Mouse (Mus musculus) ES-Bruce4 (cell line): ENCODE data around the gene S1pr1. TPM values are rescaled to one million over a fixed set of nuclear protein-coding genes. Genes with fewer than 3 reads are reported as not detected.

ENCODE experiments used
- H3K27ac ChIP-seq: 2 replicates; pipeline ENCODE4 v1.5.1; 2012; ENCODE audit warnings: low read length, inconsistent platforms; ENCODE audit not compliant: insufficient read depth
- H3K27me3 ChIP-seq: 2 replicates; pipeline ENCODE4 v1.6.1; 2012; ENCODE audit warnings: mild to moderate bottlenecking, low read length, inconsistent platforms; ENCODE audit not compliant: control insufficient read depth, poor library complexity, insufficient read depth, severe bottlenecking
- H3K36me3 ChIP-seq: 2 replicates; pipeline ENCODE4 v1.6.1; 2012; ENCODE audit warnings: inconsistent platforms, mild to moderate bottlenecking, low read length, moderate library complexity; ENCODE audit not compliant: control insufficient read depth, poor library complexity, insufficient read depth, severe bottlenecking
- H3K4me1 ChIP-seq: one replicate; pipeline ENCODE4 v1.8.1; 2011; ENCODE audit warnings: low read length; ENCODE audit not compliant: control insufficient read depth, insufficient read depth
- H3K4me3 ChIP-seq: 2 replicates; pipeline ENCODE4 v1.5.1; 2011; ENCODE audit warnings: low read depth, mild to moderate bottlenecking, low read length
- H3K9ac ChIP-seq: 2 replicates; pipeline ENCODE4 v1.6.1; 2012; ENCODE audit warnings: low read depth, mild to moderate bottlenecking, inconsistent platforms; ENCODE audit not compliant: poor library complexity, severe bottlenecking
- H3K9me3 ChIP-seq: replicated peaks from 2 replicates; pipeline ENCODE4 v1.6.1; 2012; ENCODE audit warnings: mild to moderate bottlenecking, low read length, inconsistent platforms; ENCODE audit not compliant: control insufficient read depth, poor library complexity, insufficient read depth, severe bottlenecking
- CTCF ChIP-seq: IDR thresholded peaks from one replicate; pipeline ENCODE4 v1.8.1; 2011; ENCODE audit warnings: low read depth, low read length
- EP300 ChIP-seq: IDR thresholded peaks from 2 replicates; pipeline ENCODE4 v1.6.1; 2011; ENCODE audit warnings: low read depth, low read length; ENCODE audit not compliant: insufficient read depth
- POLR2A ChIP-seq: IDR thresholded peaks from one replicate; pipeline ENCODE4 v1.8.1; 2011; ENCODE audit warnings: low read length; ENCODE audit not compliant: insufficient read depth
- polyA plus RNA-seq: library from polyadenylated mRNA; stranded (reverse); fragments of >200 nt; gene quantifications from 2 replicates; pipeline ENCODE4 v1.2.4, GENCODE M21; 2011; ENCODE audit warnings: low read depth; ENCODE audit not compliant: missing spikeins, insufficient read depth, insufficient read length

S1pr1 gene
- polyA plus RNA-seq, 1 experiment: 2.0 TPM

- Histone ChIP-seq H3K9ac (no peak overlapping the region), H3K9me3 (no peaks in the 10 kb centered on the region; the same call in 1 of the 2 replicates), H3K4me3 (no peak overlapping the region), H3K27me3 (no peaks in the 10 kb centered on the region), H3K36me3 (no peaks in the 10 kb centered on the region), H3K4me1 (no peaks in the 10 kb centered on the region), H3K27ac (no peak overlapping the region)
- TF ChIP-seq EP300: no peak
These were observed 20.7 kb upstream of the S1pr1 start for GRCm38 (mm10) chr3:115735540-115735939.

GRCm38 (mm10) chr3:115734841-115735240, 20.0 kb upstream of the S1pr1 start:
- no peaks in the 10 kb centered on the region for H3K27me3 ChIP-seq
- H3K9ac ChIP-seq: no peak overlapping the region
- no peak overlapping the region for H3K4me3 ChIP-seq
- H3K27ac ChIP-seq: no peak overlapping the region
- H3K9me3 ChIP-seq: no peaks in the 10 kb centered on the region; the same call in 1 of the 2 replicates
- TF ChIP-seq CTCF: no peak
- TF ChIP-seq POLR2A: no peak
- TF ChIP-seq EP300: no peak
- no peaks in the 10 kb centered on the region for H3K4me1 ChIP-seq
- no peaks in the 10 kb centered on the region for H3K36me3 ChIP-seq

GRCm38 (mm10) chr3:115730336-115730735, 15.5 kb upstream of the S1pr1 start:
- TF ChIP-seq CTCF: no peak
- TF ChIP-seq EP300: no peak
- no peak for TF ChIP-seq POLR2A
- H3K4me1 ChIP-seq: no peaks in the 10 kb centered on the region
- no peaks in the 10 kb centered on the region for H3K36me3 ChIP-seq
- H3K4me3 ChIP-seq: no peak overlapping the region
- H3K27me3 ChIP-seq: no peaks in the 10 kb centered on the region
- H3K9ac ChIP-seq: no peak overlapping the region
- H3K27ac ChIP-seq: no peak overlapping the region
- no peaks in the 10 kb centered on the region; the same call in 1 of the 2 replicates for H3K9me3 ChIP-seq

GRCm38 (mm10) chr3:115729187-115729586, 14.3 kb upstream of the S1pr1 start:
- H3K9ac ChIP-seq: no peak overlapping the region
- no peak for TF ChIP-seq EP300
- no peak for TF ChIP-seq POLR2A
- no peaks in the 10 kb centered on the region for H3K4me1 ChIP-seq
- no peaks in the 10 kb centered on the region for H3K27me3 ChIP-seq
- H3K4me3 ChIP-seq: no peak overlapping the region
- H3K36me3 ChIP-seq: no peaks in the 10 kb centered on the region
- no peaks in the 10 kb centered on the region; the same call in 1 of the 2 replicates for H3K9me3 ChIP-seq
- H3K27ac ChIP-seq: no peak overlapping the region

GRCm38 (mm10) chr3:115728211-115728610, 13.3 kb upstream of the S1pr1 start:
- TF ChIP-seq POLR2A: no peak
- no peak for TF ChIP-seq EP300
- no peak for TF ChIP-seq CTCF
- Histone ChIP-seq H3K4me3 (no peak overlapping the region), H3K4me1 (no peaks in the 10 kb centered on the region), H3K9ac (no peak overlapping the region), H3K36me3 (no peaks in the 10 kb centered on the region), H3K27ac (no peak overlapping the region), H3K9me3 (no peaks in the 10 kb centered on the region; the same call in 1 of the 2 replicates), H3K27me3 (no peaks in the 10 kb centered on the region)

- H3K9me3 ChIP-seq: no peaks in the 10 kb centered on the region
- no peak overlapping the region for H3K4me3 ChIP-seq
- H3K27ac ChIP-seq: no peak overlapping the region
- H3K36me3 ChIP-seq: no peaks in the 10 kb centered on the region
- TF ChIP-seq CTCF: no peak
- no peak for TF ChIP-seq POLR2A
- TF ChIP-seq EP300: no peak
- H3K4me1 ChIP-seq: no peaks in the 10 kb centered on the region
- no peaks in the 10 kb centered on the region for H3K27me3 ChIP-seq
- H3K9ac ChIP-seq: no peak overlapping the region
These were observed 4.0 kb upstream of the S1pr1 start for GRCm38 (mm10) chr3:115718886-115719285.
